Comparison of ENCODE assay signal across 9 mouse cellular contexts in genomic region chr8:122500856-122501255, GRCm38 (mm10). TPM values are rescaled to one million over a fixed set of nuclear protein-coding genes. Genes with fewer than 3 reads are reported as not detected.
DNase-seq lines count a peak whose midpoint lies in the region; ATAC-seq and TF ChIP-seq lines count a peak whose summit lies in the region.
"Had no signal": no experiment of that assay in that cellular context is flagged by ENCODE, and none has a peak within 500 bp of the region (broad histone marks: within the 10 kb centered on the region; RNA-seq: fewer than 3 reads in every experiment).

No protein-coding gene starts in this region.

- no peak overlapping the region for H3K4me2 ChIP-seq in embryonic facial prominence, embryonic 11.5 days (ENCODE audit: low read depth, low read length)
- no peak overlapping the region for H3K4me2 ChIP-seq in liver, embryonic 14.5 days (ENCODE audit: low read depth)
- no peak overlapping the region for H3K4me2 ChIP-seq in neural tube, embryonic 14.5 days (ENCODE audit: low read depth, low read length)
- H3K4me2 ChIP-seq in stomach, postnatal 0 days (replicated peaks; ENCODE audit: low read depth): no peak overlapping the region
- H3K4me2 ChIP-seq: embryonic facial prominence, embryonic 13.5 days had no signal

- no peak overlapping the region for H3K9ac ChIP-seq in embryonic facial prominence, embryonic 11.5 days (replicated peaks; ENCODE audit: low read length)
- no peak overlapping the region for H3K9ac ChIP-seq in liver, embryonic 14.5 days (replicated peaks)
- H3K9ac ChIP-seq in neural tube, embryonic 14.5 days (replicated peaks; ENCODE audit: low read depth, low read length): no peak overlapping the region
- H3K9ac ChIP-seq in stomach, postnatal 0 days (ENCODE audit: low read length): no peak overlapping the region
- H3K9ac ChIP-seq: embryonic facial prominence, embryonic 13.5 days had no signal

- 36% methylated on average over 10 of the region's 10 CpGs for WGBS in embryonic facial prominence, embryonic 11.5 days
- 38% methylated on average over 10 of the region's 10 CpGs for WGBS in heart, embryonic 10.5 days
- 39% methylated on average over 10 of the region's 10 CpGs for WGBS in liver, embryonic 14.5 days (ENCODE audit: insufficient replicate concordance)
- 36% methylated on average over 10 of the region's 10 CpGs for whole genome bisulfite sequencing in neural tube, embryonic 14.5 days
- WGBS in stomach, postnatal 0 days: 34% methylated on average over 10 of the region's 10 CpGs

- TF ChIP-seq CTCF in C2C12 (IDR thresholded peaks at IDR 0.05; ENCODE audit: control insufficient read depth, insufficient read depth, insufficient read length): peak; percentile 75
- TF ChIP-seq CTCF in liver, embryonic 14.5 days (IDR thresholded peaks at IDR 0.05; ENCODE audit: low read depth): peak; percentile 98
- TF ChIP-seq CTCF in stomach, postnatal 0 days (IDR thresholded peaks at IDR 0.05; ENCODE audit: low read depth): peak; percentile 97

- no peak overlapping the region for H3ac ChIP-seq in C2C12 (ENCODE audit: control insufficient read depth, insufficient read length, low read depth)

- no peak; the same call in 1 of the 2 replicates for ATAC-seq in embryonic facial prominence, embryonic 11.5 days (replicated peaks; ENCODE audit: insufficient number of reproducible peaks, low FRiP score, low TSS enrichment, low read depth)
- ATAC-seq in liver, embryonic 14.5 days (ENCODE audit: insufficient read depth): peak; percentile 56
- ATAC-seq in neural tube, embryonic 14.5 days (ENCODE audit: low read depth): peak; percentile 51; the same call in 1 of the 2 replicates
- peak; percentile 58 for ATAC-seq in stomach, postnatal 0 days (ENCODE audit: low FRiP score, low TSS enrichment)

- peak; percentile 78 for DNase-seq in adrenal gland, postnatal 25 days
- peak; percentile 91 for DNase-seq in embryonic facial prominence, embryonic 11.5 days (ENCODE audit: low spot score)
- peak; percentile 91 for DNase-seq in heart, embryonic 10.5 days (ENCODE audit: low spot score)
- peak; percentile 85 to 88 for DNase-seq in kidney, postnatal 25 days
- peak; percentile 67 to 69 (median 68) for DNase-seq in liver, embryonic 14.5 days (ENCODE audit: low read depth in 3 of 3, low spot score in 3 of 3)
- peak; percentile 74 for DNase-seq in stomach, postnatal 0 days (ENCODE audit: low spot score)

- H3K9me3 ChIP-seq in embryonic facial prominence, embryonic 11.5 days (replicated peaks; ENCODE audit: control insufficient read depth, low read length): no peaks in the 10 kb centered on the region
- no peaks in the 10 kb centered on the region for H3K9me3 ChIP-seq in heart, embryonic 10.5 days
- no peaks in the 10 kb centered on the region for H3K9me3 ChIP-seq in liver, embryonic 14.5 days (ENCODE audit: control insufficient read depth, low read length)
- H3K9me3 ChIP-seq in neural tube, embryonic 14.5 days (ENCODE audit: control insufficient read depth, low read length): no peaks in the 10 kb centered on the region
- no peaks in the 10 kb centered on the region for H3K9me3 ChIP-seq in stomach, postnatal 0 days (ENCODE audit: control insufficient read depth, low read length)
- H3K9me3 ChIP-seq: embryonic facial prominence, embryonic 13.5 days had no signal

- H3K4me3 ChIP-seq in C2C12 (ENCODE audit: insufficient read depth, poor library complexity, severe bottlenecking): no peak overlapping the region
- no peak overlapping the region for H3K4me3 ChIP-seq in embryonic facial prominence, embryonic 11.5 days (ENCODE audit: low read depth, low read length)
- H3K4me3 ChIP-seq in heart, embryonic 10.5 days: no peak overlapping the region
- H3K4me3 ChIP-seq in liver, embryonic 14.5 days (ENCODE audit: insufficient read depth in 1 of 2, low read depth in 2 of 2, low read length in 2 of 2): no peak overlapping the region
- no peak overlapping the region for H3K4me3 ChIP-seq in neural tube, embryonic 14.5 days (ENCODE audit: low read depth, low read length)
- H3K4me3 ChIP-seq in stomach, postnatal 0 days (ENCODE audit: low read depth, low read length): no peak overlapping the region
- H3K4me3 ChIP-seq: embryonic facial prominence, embryonic 13.5 days had no signal

- H3K27me3 ChIP-seq in C2C12 (ENCODE audit: control insufficient read depth, insufficient read depth, insufficient read length): no peaks in the 10 kb centered on the region
- H3K27me3 ChIP-seq in embryonic facial prominence, embryonic 11.5 days (ENCODE audit: control insufficient read depth, insufficient read depth, low read length): no peaks in the 10 kb centered on the region
- no peaks in the 10 kb centered on the region for H3K27me3 ChIP-seq in heart, embryonic 10.5 days (ENCODE audit: insufficient read depth, poor library complexity, severe bottlenecking)
- H3K27me3 ChIP-seq in liver, embryonic 14.5 days (ENCODE audit: control insufficient read depth, insufficient read depth, low read length): no peaks in the 10 kb centered on the region
- H3K27me3 ChIP-seq in neural tube, embryonic 14.5 days (ENCODE audit: control insufficient read depth, insufficient read depth, low read length): no peaks in the 10 kb centered on the region
- H3K27me3 ChIP-seq in stomach, postnatal 0 days (ENCODE audit: control insufficient read depth, insufficient read depth, low read length): no peaks in the 10 kb centered on the region
- H3K27me3 ChIP-seq: embryonic facial prominence, embryonic 13.5 days had no signal

- H3K79me3 ChIP-seq in C2C12 (ENCODE audit: low read depth): no peaks in the 10 kb centered on the region

- TF ChIP-seq EP300 in liver, embryonic 14.5 days (IDR thresholded peaks at IDR 0.05; ENCODE audit: low read depth): no peak
- no peak for TF ChIP-seq EP300 in stomach, postnatal 0 days (optimal IDR thresholded peaks at IDR 0.05)

- H3K4me1 ChIP-seq in embryonic facial prominence, embryonic 11.5 days (ENCODE audit: control insufficient read depth, insufficient read depth, low read length): no peaks in the 10 kb centered on the region
- H3K4me1 ChIP-seq in heart, embryonic 10.5 days: peaks cover 26% of the 10 kb centered on the region
- no peaks in the 10 kb centered on the region for H3K4me1 ChIP-seq in liver, embryonic 14.5 days (replicated peaks; ENCODE audit: control insufficient read depth in 2 of 2, insufficient read depth in 2 of 2, low read length in 1 of 2)
- H3K4me1 ChIP-seq in neural tube, embryonic 14.5 days (ENCODE audit: control insufficient read depth, insufficient read depth, low read length): no peaks in the 10 kb centered on the region
- no peaks in the 10 kb centered on the region for H3K4me1 ChIP-seq in stomach, postnatal 0 days (replicated peaks; ENCODE audit: control insufficient read depth, insufficient read depth)
- H3K4me1 ChIP-seq: embryonic facial prominence, embryonic 13.5 days had no signal

- no peaks in the 10 kb centered on the region for H3K79me2 ChIP-seq in C2C12 (ENCODE audit: control insufficient read depth, insufficient read depth)

- H3K27ac ChIP-seq in embryonic facial prominence, embryonic 11.5 days (replicated peaks; ENCODE audit: low read depth, low read length): no peak overlapping the region
- no peak overlapping the region for H3K27ac ChIP-seq in heart, embryonic 10.5 days
- H3K27ac ChIP-seq in liver, embryonic 14.5 days: no peak overlapping the region
- no peak overlapping the region for H3K27ac ChIP-seq in neural tube, embryonic 14.5 days (ENCODE audit: low read depth, low read length)
- no peak overlapping the region for H3K27ac ChIP-seq in stomach, postnatal 0 days (replicated peaks)
- H3K27ac ChIP-seq: embryonic facial prominence, embryonic 13.5 days had no signal

- H3K36me3 ChIP-seq in C2C12 (ENCODE audit: control insufficient read depth, insufficient read depth): peaks cover 44% of the 10 kb centered on the region
- no peaks in the 10 kb centered on the region for H3K36me3 ChIP-seq in embryonic facial prominence, embryonic 11.5 days (replicated peaks; ENCODE audit: control insufficient read depth, insufficient read depth, low read depth, low read length)
- H3K36me3 ChIP-seq in heart, embryonic 10.5 days: peaks cover 86% of the 10 kb centered on the region
- H3K36me3 ChIP-seq in liver, embryonic 14.5 days (replicated peaks; ENCODE audit: control insufficient read depth, insufficient read depth, low read depth): peaks cover 72% of the 10 kb centered on the region
- no peaks in the 10 kb centered on the region; the same call in 1 of the 2 replicates for H3K36me3 ChIP-seq in neural tube, embryonic 14.5 days (ENCODE audit: control insufficient read depth, insufficient read depth, low read length)
- peaks cover 13% of the 10 kb centered on the region for H3K36me3 ChIP-seq in stomach, postnatal 0 days (ENCODE audit: control insufficient read depth, insufficient read depth, low read length)

RNA-seq across cellular contexts. Expression of gene Ctu2, which starts 24.9 kb away (rescaled TPM):
- polyA plus RNA-seq in C2C12 (2012; fragmentation: generic; extraction: Trizol): 35.6 TPM
- total RNA-seq in adrenal gland, postnatal 25 days (2021): 20.6 and 24.7 TPM in 2 replicates
- 66.8 and 75.5 TPM in 2 replicates for polyA plus RNA-seq in embryonic facial prominence, embryonic 11.5 days (2014; fragmentation: Nextera tagmentation; extraction: Ambion mirVana)
- polyA plus RNA-seq in heart, embryonic 10.5 days (2016; fragmentation: Nextera tagmentation; extraction: Ambion mirVana): 40.5 and 45.9 TPM in 2 replicates
- polyA plus RNA-seq in liver, embryonic 14.5 days (2012; rRNA removed): 7.2 and 11.7 TPM in 2 replicates
- polyA plus RNA-seq in liver, embryonic 14.5 days (2014; fragmentation: Nextera tagmentation; extraction: Ambion mirVana): 13.9 and 16.8 TPM in 2 replicates
- 67.6 and 74.5 TPM in 2 replicates for polyA plus RNA-seq in neural tube, embryonic 14.5 days (2014; fragmentation: Nextera tagmentation; extraction: Ambion mirVana)
- polyA plus RNA-seq in stomach, postnatal 0 days (2015; fragmentation: Nextera tagmentation; extraction: Ambion mirVana): 33.1 and 34.5 TPM in 2 replicates

RNA-seq across cellular contexts. Expression of gene Rnf166, which starts 25.0 kb away (rescaled TPM):
- 22.7 TPM for polyA plus RNA-seq in C2C12 (2012; fragmentation: generic; extraction: Trizol)
- 65.3 and 66.5 TPM in 2 replicates for total RNA-seq in adrenal gland, postnatal 25 days (2021)
- polyA plus RNA-seq in embryonic facial prominence, embryonic 11.5 days (2014; fragmentation: Nextera tagmentation; extraction: Ambion mirVana): 26.6 and 27.4 TPM in 2 replicates
- polyA plus RNA-seq in heart, embryonic 10.5 days (2016; fragmentation: Nextera tagmentation; extraction: Ambion mirVana): 37.1 and 38.8 TPM in 2 replicates
- polyA plus RNA-seq in liver, embryonic 14.5 days (2012; rRNA removed): 10.0 and 12.6 TPM in 2 replicates
- polyA plus RNA-seq in liver, embryonic 14.5 days (2014; fragmentation: Nextera tagmentation; extraction: Ambion mirVana): 8.7 and 9.3 TPM in 2 replicates
- 28.5 and 31.0 TPM in 2 replicates for polyA plus RNA-seq in neural tube, embryonic 14.5 days (2014; fragmentation: Nextera tagmentation; extraction: Ambion mirVana)
- polyA plus RNA-seq in stomach, postnatal 0 days (2015; fragmentation: Nextera tagmentation; extraction: Ambion mirVana): 31.2 and 32.2 TPM in 2 replicates

RNA-seq across cellular contexts. Expression of gene Snai3, which starts 40.3 kb away (rescaled TPM):
- polyA plus RNA-seq in C2C12 (2012; fragmentation: generic; extraction: Trizol): 0.08 TPM
- not detected in 2 replicates for total RNA-seq in adrenal gland, postnatal 25 days (2021)
- 0.17 and 0.34 TPM in 2 replicates for polyA plus RNA-seq in embryonic facial prominence, embryonic 11.5 days (2014; fragmentation: Nextera tagmentation; extraction: Ambion mirVana)
- polyA plus RNA-seq in heart, embryonic 10.5 days (2016; fragmentation: Nextera tagmentation; extraction: Ambion mirVana): 2.3 and 6.6 TPM in 2 replicates
- polyA plus RNA-seq in liver, embryonic 14.5 days (2012; rRNA removed): 0.16 and 0.23 TPM in 2 replicates
- 0.30 and 0.41 TPM in 2 replicates for polyA plus RNA-seq in liver, embryonic 14.5 days (2014; fragmentation: Nextera tagmentation; extraction: Ambion mirVana)
- not detected in 2 replicates for polyA plus RNA-seq in neural tube, embryonic 14.5 days (2014; fragmentation: Nextera tagmentation; extraction: Ambion mirVana)
- 1.4 and 1.6 TPM in 2 replicates for polyA plus RNA-seq in stomach, postnatal 0 days (2015; fragmentation: Nextera tagmentation; extraction: Ambion mirVana)

RNA-seq across cellular contexts. Expression of gene Piezo1, which starts 50.3 kb away (rescaled TPM):
- 107 TPM for polyA plus RNA-seq in C2C12 (2012; fragmentation: generic; extraction: Trizol)
- 18.3 and 20.1 TPM in 2 replicates for total RNA-seq in adrenal gland, postnatal 25 days (2021)
- 3.4 and 5.9 TPM in 2 replicates for polyA plus RNA-seq in embryonic facial prominence, embryonic 11.5 days (2014; fragmentation: Nextera tagmentation; extraction: Ambion mirVana)
- polyA plus RNA-seq in heart, embryonic 10.5 days (2016; fragmentation: Nextera tagmentation; extraction: Ambion mirVana): 23.7 and 29.3 TPM in 2 replicates
- polyA plus RNA-seq in liver, embryonic 14.5 days (2012; rRNA removed): 49.5 and 60.9 TPM in 2 replicates
- 12.6 and 15.4 TPM in 2 replicates for polyA plus RNA-seq in liver, embryonic 14.5 days (2014; fragmentation: Nextera tagmentation; extraction: Ambion mirVana)
- 1.2 and 3.0 TPM in 2 replicates for polyA plus RNA-seq in neural tube, embryonic 14.5 days (2014; fragmentation: Nextera tagmentation; extraction: Ambion mirVana)
- polyA plus RNA-seq in stomach, postnatal 0 days (2015; fragmentation: Nextera tagmentation; extraction: Ambion mirVana): 7.0 and 8.2 TPM in 2 replicates

RNA-seq across cellular contexts. Expression of gene Mvd, which starts 57.6 kb away (rescaled TPM):
- 38.3 TPM for polyA plus RNA-seq in C2C12 (2012; fragmentation: generic; extraction: Trizol)
- total RNA-seq in adrenal gland, postnatal 25 days (2021): 53.6 and 78.3 TPM in 2 replicates
- polyA plus RNA-seq in embryonic facial prominence, embryonic 11.5 days (2014; fragmentation: Nextera tagmentation; extraction: Ambion mirVana): 41.0 and 42.2 TPM in 2 replicates
- polyA plus RNA-seq in heart, embryonic 10.5 days (2016; fragmentation: Nextera tagmentation; extraction: Ambion mirVana): 41.7 and 43.8 TPM in 2 replicates
- 21.6 and 23.3 TPM in 2 replicates for polyA plus RNA-seq in liver, embryonic 14.5 days (2012; rRNA removed)
- polyA plus RNA-seq in liver, embryonic 14.5 days (2014; fragmentation: Nextera tagmentation; extraction: Ambion mirVana): 15.3 and 17.2 TPM in 2 replicates
- 61.0 and 61.7 TPM in 2 replicates for polyA plus RNA-seq in neural tube, embryonic 14.5 days (2014; fragmentation: Nextera tagmentation; extraction: Ambion mirVana)
- 34.6 and 35.7 TPM in 2 replicates for polyA plus RNA-seq in stomach, postnatal 0 days (2015; fragmentation: Nextera tagmentation; extraction: Ambion mirVana)
